In genomic region chr1:111017640-111018039, GRCm38 (mm10) we compare ENCODE assay signal across 22 mouse cellular contexts. TPM values are rescaled to one million over a fixed set of nuclear protein-coding genes. Genes with fewer than 3 reads are reported as not detected.
DNase-seq lines count a peak whose midpoint lies in the region; ATAC-seq and TF ChIP-seq lines count a peak whose summit lies in the region.
"Had no signal": no experiment of that assay in that cellular context is flagged by ENCODE, and none has a peak within 500 bp of the region (broad histone marks: within the 10 kb centered on the region; RNA-seq: fewer than 3 reads in every experiment).

No protein-coding gene starts in this region.

- TF ChIP-seq EP300 in heart, adult 2 months (IDR thresholded peaks at IDR 0.05; ENCODE audit: insufficient read depth, low read depth, low read length): no peak

- no peaks in the 10 kb centered on the region for H3K79me2 ChIP-seq in heart, adult 2 months (replicated peaks; ENCODE audit: control insufficient read depth, insufficient read depth, low read length)

- H3K27ac ChIP-seq in forebrain, embryonic 13.5 days: no peak overlapping the region
- H3K27ac ChIP-seq in forebrain, embryonic 12.5 days: no peak overlapping the region
- no peak overlapping the region for H3K27ac ChIP-seq in layer of hippocampus, adult 2 months
- H3K27ac ChIP-seq in heart, adult 2 months: no peak overlapping the region
- H3K27ac ChIP-seq: embryonic facial prominence, embryonic 10.5 days; heart, embryonic 10.5 days; hindbrain, embryonic 12.5 days had no signal

- peak; percentile 35 for DNase-seq in brain, adult 2 months (ENCODE audit: low read depth, low spot score)
- DNase-seq in layer of hippocampus, adult 2 months (ENCODE audit: low spot score in 2 of 2): peak; percentile 18 to 52
- peak; percentile 5 for DNase-seq in telencephalon, adult 2 months (ENCODE audit: low read depth, low spot score)
- no peak for DNase-seq in heart, adult 2 months
- DNase-seq in adrenal gland, postnatal 10 days: no peak
- DNase-seq: adrenal gland, postnatal 14 days; B cell, adult 2 months; cerebellum, adult 2 months; cerebellum, postnatal 10 days; gastrocnemius, postnatal 36 days; heart, postnatal 10 days; heart, postnatal 4 days had no signal

- H3K9ac ChIP-seq in forebrain, embryonic 13.5 days: no peak overlapping the region
- no peak overlapping the region for H3K9ac ChIP-seq in forebrain, embryonic 12.5 days
- no peak overlapping the region for H3K9ac ChIP-seq in heart, adult 2 months (ENCODE audit: low read depth, low read length)
- H3K9ac ChIP-seq: hindbrain, embryonic 12.5 days had no signal

- H3K4me3 ChIP-seq in forebrain, embryonic 13.5 days: no peak overlapping the region
- H3K4me3 ChIP-seq in forebrain, embryonic 12.5 days (replicated peaks): no peak overlapping the region
- H3K4me3 ChIP-seq in layer of hippocampus, adult 2 months: no peak overlapping the region
- H3K4me3 ChIP-seq in heart, adult 2 months: no peak overlapping the region
- H3K4me3 ChIP-seq: embryonic facial prominence, embryonic 10.5 days; heart, embryonic 10.5 days; hindbrain, embryonic 12.5 days had no signal

- H3K4me2 ChIP-seq in forebrain, embryonic 13.5 days: no peak overlapping the region
- H3K4me2 ChIP-seq in forebrain, embryonic 12.5 days: no peak overlapping the region
- H3K4me2 ChIP-seq: hindbrain, embryonic 12.5 days had no signal

- no peaks in the 10 kb centered on the region for H3K36me3 ChIP-seq in forebrain, embryonic 13.5 days (ENCODE audit: poor library complexity, severe bottlenecking)
- no peaks in the 10 kb centered on the region for H3K36me3 ChIP-seq in forebrain, embryonic 12.5 days (replicated peaks)
- no peaks in the 10 kb centered on the region for H3K36me3 ChIP-seq in heart, adult 2 months (ENCODE audit: control insufficient read depth, insufficient read depth, low read length)
- H3K36me3 ChIP-seq: embryonic facial prominence, embryonic 10.5 days; G1E; heart, embryonic 10.5 days; hindbrain, embryonic 12.5 days had no signal

- no peak for TF ChIP-seq CTCF in layer of hippocampus, adult 2 months (conservative IDR thresholded peaks at IDR 0.05)
- TF ChIP-seq CTCF in heart, adult 2 months (IDR thresholded peaks at IDR 0.05): no peak

- ATAC-seq in forebrain, embryonic 13.5 days: peak; percentile 51; the same call in 1 of the 2 replicates
- ATAC-seq in forebrain, embryonic 12.5 days (ENCODE audit: low FRiP score): no peak
- ATAC-seq: CD4-positive, CD25-positive, alpha-beta regulatory T cell, adult 4 months; hindbrain, embryonic 16.5 days; inflammation-experienced regulatory T-cells, adult 6 months; intestine, postnatal 0 days had no signal

- TF ChIP-seq POLR2A in heart, adult 2 months (IDR thresholded peaks at IDR 0.05; ENCODE audit: insufficient read depth, low read depth, low read length): no peak

- no peaks in the 10 kb centered on the region for H3K27me3 ChIP-seq in forebrain, embryonic 13.5 days
- H3K27me3 ChIP-seq in forebrain, embryonic 12.5 days: no peaks in the 10 kb centered on the region
- no peaks in the 10 kb centered on the region for H3K27me3 ChIP-seq in heart, adult 2 months (ENCODE audit: control insufficient read depth, insufficient read depth, low read length)
- H3K27me3 ChIP-seq: hindbrain, embryonic 12.5 days had no signal

- no peaks in the 10 kb centered on the region for H3K4me1 ChIP-seq in forebrain, embryonic 13.5 days
- H3K4me1 ChIP-seq in forebrain, embryonic 12.5 days: 0 out of 2 replicates have a peak, but pooled peaks cover 4% of the 10 kb centered on the region
- no peaks in the 10 kb centered on the region for H3K4me1 ChIP-seq in heart, adult 2 months (ENCODE audit: control insufficient read depth, insufficient read depth, low read length)
- H3K4me1 ChIP-seq: heart, embryonic 10.5 days; hindbrain, embryonic 12.5 days had no signal

- H3K9me3 ChIP-seq in forebrain, embryonic 13.5 days (replicated peaks): no peaks in the 10 kb centered on the region
- no peaks in the 10 kb centered on the region for H3K9me3 ChIP-seq in forebrain, embryonic 12.5 days
- H3K9me3 ChIP-seq: embryonic facial prominence, embryonic 10.5 days; heart, embryonic 10.5 days; hindbrain, embryonic 12.5 days had no signal

- intact Hi-C loops in heart, adult 2 months (cut with DNase I): no loop called here

RNA-seq across cellular contexts. Expression of gene Cdh19, which starts 40.3 kb away (rescaled TPM):
- polyA plus RNA-seq in forebrain, embryonic 13.5 days (2015; fragmentation: Nextera tagmentation; extraction: Ambion mirVana): 0.04 TPM in 1 of 2 replicates, not detected in the other
- polyA plus RNA-seq in forebrain, embryonic 12.5 days (2016; fragmentation: Nextera tagmentation; extraction: Ambion mirVana): 0.15 and 0.29 TPM in 2 replicates
- total RNA-seq in layer of hippocampus, adult 2 months (2021): 1 to 10 TPM; 4.9 to 6.8 TPM
- total RNA-seq in heart, adult 2 months (2021): 1 to 10 TPM; 1.8 to 3.0 TPM
- 0.92 and 1.9 TPM in 2 replicates for polyA plus RNA-seq in heart, adult 2 months (2012; rRNA removed)
- total RNA-seq in adrenal gland, postnatal 10 days (2021): 1 to 10 TPM; 3.4 to 3.8 TPM
- polyA plus RNA-seq: CD4-positive, CD25-positive, alpha-beta regulatory T cell, adult 4 months; G1E; inflammation-experienced regulatory T-cells, adult 6 months had no signal

Comparison
In these comparisons a context has a peak if more than half of its experiments do, and no peak if none do; other contexts are left out.
1. DNase-seq: peak in brain, adult 2 months (single experiment), layer of hippocampus, adult 2 months (2 of 2) and telencephalon, adult 2 months (single experiment); none in heart, adult 2 months (0 of 2) and adrenal gland, postnatal 10 days (single experiment).